Mouse (Mus musculus) G1E (cell line): ENCODE data around the gene Msh5.

Experiments
- CTCF ChIP-seq: IDR thresholded peaks from 2 replicates; pipeline ENCODE4 v1.5.1; 2012; ENCODE audit warnings: low read depth, low read length, inconsistent platforms, mixed read lengths
- GATA1 ChIP-seq: IDR thresholded peaks from 2 replicates; pipeline ENCODE4 v1.6.1; 2012; ENCODE audit warnings: borderline replicate concordance, low read length, inconsistent platforms, mixed read lengths
- GATA2 ChIP-seq: IDR thresholded peaks from 2 replicates; pipeline ENCODE4 v1.6.1; 2012; ENCODE audit warnings: low read depth, low read length, inconsistent platforms, borderline replicate concordance
- POLR2AphosphoS5 ChIP-seq: IDR thresholded peaks from 2 replicates; pipeline ENCODE4 v1.6.1; 2012; ENCODE audit warnings: low read depth, low read length, inconsistent platforms; ENCODE audit not compliant: insufficient replicate concordance
- TAL1 ChIP-seq: conservative IDR thresholded peaks from 2 replicates; pipeline ENCODE4 v1.6.1; 2012; ENCODE audit warnings: low read depth, low read length, inconsistent platforms, mixed read lengths

DNA sequence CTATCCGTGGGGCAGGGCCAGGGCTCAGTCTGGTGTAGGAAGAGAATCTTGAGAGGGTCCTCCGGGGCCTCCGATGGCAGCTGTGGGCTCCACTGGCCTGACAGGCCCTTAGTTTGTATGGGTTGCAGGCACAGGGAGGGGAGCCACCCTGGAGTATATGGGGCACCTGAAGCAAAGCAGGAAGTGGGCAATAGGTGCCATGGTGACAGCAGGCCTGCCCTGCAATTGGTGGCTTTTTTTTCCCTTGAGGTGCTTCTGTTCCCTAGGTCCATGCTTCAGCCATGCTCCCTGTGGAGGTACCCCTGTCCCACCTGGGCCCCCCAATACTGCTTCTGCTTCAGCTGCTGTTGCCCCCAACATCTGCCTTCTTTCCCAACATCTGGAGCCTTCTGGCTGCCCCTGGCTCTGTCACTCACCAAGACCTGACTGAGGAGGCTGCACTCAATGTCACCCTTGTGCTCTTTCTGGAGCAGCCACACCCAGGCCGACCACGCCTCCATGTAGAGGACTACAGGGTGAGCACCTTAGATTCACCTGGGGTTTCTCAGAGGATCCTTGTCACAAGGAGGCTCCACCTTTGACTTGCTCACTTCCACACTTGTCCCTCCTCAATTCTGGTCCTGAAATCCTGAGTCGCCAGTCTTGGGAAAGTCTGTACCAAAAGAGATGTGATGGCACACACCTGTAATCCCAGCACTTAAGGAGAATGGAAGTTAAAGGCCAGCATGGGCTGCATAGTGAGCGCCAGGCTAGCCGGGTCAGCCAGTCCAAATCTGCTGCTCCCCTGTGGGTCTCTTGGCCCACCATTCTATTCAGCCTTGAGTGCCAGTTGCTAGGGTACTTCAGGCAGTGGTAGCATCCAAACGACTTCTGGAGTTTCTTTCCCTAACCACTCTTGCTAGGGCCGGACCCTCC is 29.5 kb downstream of the Msh5 start:
- TF ChIP-seq CTCF: no peak
- TF ChIP-seq GATA1: no peak
- TF ChIP-seq TAL1: no peak
- TF ChIP-seq POLR2AphosphoS5: peak; percentile 20; the same call in 1 of the 2 replicates
- TF ChIP-seq GATA2: no peak
